Mouse (Mus musculus) sigmoid colon, adult 10 weeks (tissue): ENCODE data around the gene Ccnyl1. TPM values are rescaled to one million over a fixed set of nuclear protein-coding genes. Genes with fewer than 3 reads are reported as not detected.

ENCODE experiments used
- polyA plus RNA-seq: library from polyadenylated mRNA; stranded (reverse); fragments of 350-450 nt; fragmentation: Illumina TruSeq; extraction: RNeasy Lipid Tissue Mini Kit (QIAGEN cat#74804); gene quantifications from one replicate; pipeline ENCODE4 v1.2.3, GENCODE M21; 2014; ENCODE audit warnings: low read depth, low replicate concordance

Gene Ccnyl1
- polyA plus RNA-seq, result 39.8 TPM

GRCm38 (mm10) chr1:64690213-64691013 lies at the start of gene Ccnyl1:
Ccnyl1 (plus strand) TSS chr1:64690455.

GRCm38 (mm10) chr1:64737502-64738179 lies 47.4 kb downstream of the Ccnyl1 start, which contains the start of gene Fzd5:
Fzd5 (minus strand) TSS chr1:64737751.

Other genes with a start within 250 kb of the Ccnyl1 start
- 72.0 TPM for gene Creb1, start 157.8 kb upstream of the Ccnyl1 start, polyA plus RNA-seq
- 16.6 TPM for gene Mettl21a, start 73.2 kb upstream of the Ccnyl1 start, polyA plus RNA-seq
- 37.2 TPM for gene Fzd5, start 47.3 kb downstream of the Ccnyl1 start, polyA plus RNA-seq